Mouse (Mus musculus) MEL (cell line): Measurements from ENCODE around the gene Vav2. TPM values are rescaled to one million over a fixed set of nuclear protein-coding genes. Genes with fewer than 3 reads are reported as not detected.

ENCODE experiments used
- DNase-seq: peaks from one replicate; pipeline ENCODE4 v3.0.0; 2011; ENCODE audit warnings: low read depth, low spot score
- H3K27ac ChIP-seq: 2 replicates; pipeline ENCODE4 v1.5.1; 2012; ENCODE audit warnings: low read depth, mild to moderate bottlenecking, control low read depth, low read length, moderate library complexity; ENCODE audit not compliant: control insufficient read depth
- H3K27me3 ChIP-seq, 2 experiments: fragments of 150-350 bp in 1 of 2; sonication (generic) in 1 of 2; 2 replicates each; pipeline ENCODE4 v1.6.1; 2012; ENCODE audit warnings: low read length in 2 of 2, mild to moderate bottlenecking in 2 of 2, improper control_type of control experiment in 1 of 2, moderate library complexity in 1 of 2; ENCODE audit not compliant: insufficient read depth in 2 of 2, control insufficient read depth in 1 of 2
- H3K36me3 ChIP-seq, 2 experiments: 2 replicates each; pipeline ENCODE4 v1.6.1; 2012 to 2014; ENCODE audit warnings: low read length in 2 of 2, improper control_type of control experiment in 1 of 2, inconsistent platforms in 1 of 2, mild to moderate bottlenecking in 1 of 2; ENCODE audit not compliant: insufficient read depth in 2 of 2, control insufficient read depth in 1 of 2
- H3K4me1 ChIP-seq, 2 experiments: fragments of 150-350 bp in 1 of 2; sonication (generic) in 1 of 2; 2 replicates each; pipeline ENCODE4 v1.6.1; 2012; ENCODE audit warnings: low read length in 2 of 2, improper control_type of control experiment in 1 of 2, mild to moderate bottlenecking in 1 of 2; ENCODE audit not compliant: insufficient read depth in 2 of 2, control insufficient read depth in 1 of 2
- H3K4me3 ChIP-seq, 2 experiments: fragments of 150-350 bp in 1 of 2; sonication (generic) in 1 of 2; 2 replicates each; pipeline ENCODE4 v1.5.1; 2012; ENCODE audit warnings: low read depth in 2 of 2, low read length in 2 of 2, mild to moderate bottlenecking in 2 of 2, moderate library complexity in 2 of 2, control low read depth in 1 of 2, improper control_type of control experiment in 1 of 2; ENCODE audit not compliant: control insufficient read depth in 1 of 2, insufficient read depth in 1 of 2
- H3K79me2 ChIP-seq: 2 replicates; pipeline ENCODE4 v1.6.1; 2012; ENCODE audit warnings: mild to moderate bottlenecking, low read length, moderate library complexity; ENCODE audit not compliant: control insufficient read depth, poor library complexity, insufficient read depth
- H3K9ac ChIP-seq: 2 replicates; pipeline ENCODE4 v1.6.1; 2012; ENCODE audit warnings: low read depth, mild to moderate bottlenecking, control low read depth, low read length, moderate library complexity; ENCODE audit not compliant: control insufficient read depth, poor library complexity, severe bottlenecking
- H3K9me3 ChIP-seq: fragments of 150-350 bp; sonication (generic); replicated peaks from 2 replicates; pipeline ENCODE4 v1.6.1; 2012; ENCODE audit warnings: mild to moderate bottlenecking, low read length, improper control_type of control experiment, moderate library complexity; ENCODE audit not compliant: insufficient read depth
- BHLHE40 ChIP-seq: IDR thresholded peaks from 2 replicates; pipeline ENCODE4 v1.6.1; 2012; ENCODE audit warnings: low read depth, mild to moderate bottlenecking, inconsistent platforms, low read length, improper control_type of control experiment, borderline replicate concordance
- CHD1 ChIP-seq: IDR thresholded peaks from 2 replicates; pipeline ENCODE4 v1.6.1; 2012; ENCODE audit warnings: low read depth, mild to moderate bottlenecking, inconsistent platforms, low read length, improper control_type of control experiment
- CHD2 ChIP-seq: IDR thresholded peaks from 2 replicates; pipeline ENCODE4 v1.6.1; 2011; ENCODE audit warnings: low read length, improper control_type of control experiment
- E2F4 ChIP-seq: IDR thresholded peaks from 2 replicates; pipeline ENCODE4 v1.6.1; 2011; ENCODE audit warnings: low read depth, low read length, improper control_type of control experiment, borderline replicate concordance
- ELF1 ChIP-seq: IDR thresholded peaks from 2 replicates; pipeline ENCODE4 v1.6.1; 2014; ENCODE audit warnings: low read depth, mild to moderate bottlenecking, inconsistent platforms, low read length, improper control_type of control experiment, moderate library complexity
- EP300 ChIP-seq, 2 experiments: IDR thresholded peaks; 2 replicates each; pipeline ENCODE4 v1.6.1; 2011; ENCODE audit warnings: improper control_type of control experiment in 2 of 2, low read length in 2 of 2, low read depth in 1 of 2, mild to moderate bottlenecking in 1 of 2
- GABPA ChIP-seq: IDR thresholded peaks from 2 replicates; pipeline ENCODE4 v1.6.1; 2012; ENCODE audit warnings: low read depth, mild to moderate bottlenecking, inconsistent platforms, low read length, improper control_type of control experiment, moderate library complexity
- MAX ChIP-seq: IDR thresholded peaks from 2 replicates; pipeline ENCODE4 v1.6.1; 2011; ENCODE audit warnings: low read length, improper control_type of control experiment
- MAZ ChIP-seq: IDR thresholded peaks from 2 replicates; pipeline ENCODE4 v1.6.1; 2012; ENCODE audit warnings: low read depth, mild to moderate bottlenecking, inconsistent platforms, low read length, improper control_type of control experiment
- MEF2A ChIP-seq: IDR thresholded peaks from 2 replicates; pipeline ENCODE4 v1.6.1; 2014; ENCODE audit warnings: low read depth, mild to moderate bottlenecking, inconsistent platforms, low read length, improper control_type of control experiment; ENCODE audit not compliant: poor library complexity, insufficient replicate concordance, severe bottlenecking; ENCODE audit errors: extremely low read depth
- MXI1 ChIP-seq: IDR thresholded peaks from 2 replicates; pipeline ENCODE4 v1.6.1; 2011; ENCODE audit warnings: mild to moderate bottlenecking, low read depth, low read length, improper control_type of control experiment
- MYB ChIP-seq: IDR thresholded peaks from 2 replicates; pipeline ENCODE4 v1.6.1; 2011; ENCODE audit warnings: mild to moderate bottlenecking, low read depth, low read length, improper control_type of control experiment
- MYC ChIP-seq: IDR thresholded peaks from 2 replicates; pipeline ENCODE4 v1.6.1; 2011; ENCODE audit warnings: low read depth, mild to moderate bottlenecking, low read length, improper control_type of control experiment, moderate library complexity
- NELFE ChIP-seq: IDR thresholded peaks from 2 replicates; pipeline ENCODE4 v1.6.1; 2011; ENCODE audit warnings: low read depth, low read length, improper control_type of control experiment
- NRF1 ChIP-seq: IDR thresholded peaks from 2 replicates; pipeline ENCODE4 v1.6.1; 2014; ENCODE audit warnings: low read depth, mild to moderate bottlenecking, inconsistent platforms, low read length, improper control_type of control experiment, moderate library complexity; ENCODE audit not compliant: poor library complexity, insufficient read depth, severe bottlenecking
- POLR2AphosphoS2 ChIP-seq: IDR thresholded peaks from 2 replicates; pipeline ENCODE4 v1.6.1; 2011; ENCODE audit warnings: low read length, improper control_type of control experiment
- POLR2AphosphoS5 ChIP-seq: IDR thresholded peaks from 2 replicates; pipeline ENCODE4 v1.6.1; 2012; ENCODE audit warnings: low read depth, borderline replicate concordance, mild to moderate bottlenecking, inconsistent platforms, low read length, moderate library complexity, mixed read lengths
- SIN3A ChIP-seq: IDR thresholded peaks from 2 replicates; pipeline ENCODE4 v1.6.1; 2012; ENCODE audit warnings: low read length, improper control_type of control experiment, inconsistent platforms
- SMC3 ChIP-seq: IDR thresholded peaks from 2 replicates; pipeline ENCODE4 v1.6.1; 2011; ENCODE audit warnings: low read depth, low read length, improper control_type of control experiment
- TAL1 ChIP-seq: IDR thresholded peaks from 2 replicates; pipeline ENCODE4 v1.6.1; 2012; ENCODE audit warnings: mild to moderate bottlenecking, inconsistent platforms, low read length, moderate library complexity, mixed read lengths
- TCF12 ChIP-seq: IDR thresholded peaks from 2 replicates; pipeline ENCODE4 v1.6.1; 2014; ENCODE audit warnings: low read depth, mild to moderate bottlenecking, inconsistent platforms, low read length, improper control_type of control experiment, moderate library complexity
- USF1 ChIP-seq: IDR thresholded peaks from 2 replicates; pipeline ENCODE4 v1.6.1; 2014; ENCODE audit warnings: low read depth, mild to moderate bottlenecking, inconsistent platforms, low read length, improper control_type of control experiment, moderate library complexity
- ZC3H11A ChIP-seq: IDR thresholded peaks from 2 replicates; pipeline ENCODE4 v1.6.1; 2012; ENCODE audit warnings: low read depth, mild to moderate bottlenecking, inconsistent platforms, low read length, improper control_type of control experiment
- ZKSCAN1 ChIP-seq: IDR thresholded peaks from 2 replicates; pipeline ENCODE4 v1.6.1; 2012; ENCODE audit warnings: low read depth, mild to moderate bottlenecking, inconsistent platforms, low read length, improper control_type of control experiment, moderate library complexity
- ZMIZ1 ChIP-seq: IDR thresholded peaks from 2 replicates; pipeline ENCODE4 v1.6.1; 2012; ENCODE audit warnings: low read depth, mild to moderate bottlenecking, inconsistent platforms, low read length, improper control_type of control experiment, moderate library complexity
- polyA plus RNA-seq, 2 experiments: library from polyadenylated mRNA; stranded (reverse) in 1 of 2; unstranded in 1 of 2; fragments of >175 nt in 1 of 2; fragments of >200 nt in 1 of 2; gene quantifications; 2 replicates each; pipeline versions ENCODE4 v1.2.1 to v1.2.4; 2012; ENCODE audit warnings: low replicate concordance in 2 of 2, low read depth in 1 of 2; ENCODE audit not compliant: insufficient read length in 2 of 2, insufficient read depth in 1 of 2, missing spikeins in 1 of 2
- total RNA-seq: library from RNA; depleted of rRNA; stranded (reverse); fragments of 300-350 nt; gene quantifications from 2 replicates; pipeline ENCODE4 v1.2.3, GENCODE M21; 2012

The Vav2 gene
- total and polyA plus RNA-seq, 3 experiments = 8.8 to 15.9 TPM; not detected in 1

GRCm38 (mm10) chr2:27312500-27312899 is 114.3 kb downstream of the Vav2 start:
- Histone ChIP-seq H3K27me3 (no peaks in the 10 kb centered on the region), H3K27ac (no peak overlapping the region), H3K4me3 (no peak overlapping the region), H3K9ac (no peak overlapping the region), H3K79me2 (no peaks in the 10 kb centered on the region)
- no peak for DNase-seq
- no peak for TF ChIP-seq ZKSCAN1
- no peak for TF ChIP-seq NRF1
- TF ChIP-seq TAL1 = no peak
- TF ChIP-seq MAZ = no peak
- TF ChIP-seq POLR2AphosphoS2 = no peak
- no peak for TF ChIP-seq MEF2A
- no peak for TF ChIP-seq USF1
- no peak for TF ChIP-seq SMC3
- TF ChIP-seq, all 39 proteins: peak for 0
- peaks cover 0 to 8% of the 10 kb centered on the region in 2 experiments; a peak in 2 of 4 replicates for H3K4me1 ChIP-seq
- H3K36me3 ChIP-seq = no peaks in the 10 kb centered on the region
- no peaks in the 10 kb centered on the region for H3K9me3 ChIP-seq

DNA sequence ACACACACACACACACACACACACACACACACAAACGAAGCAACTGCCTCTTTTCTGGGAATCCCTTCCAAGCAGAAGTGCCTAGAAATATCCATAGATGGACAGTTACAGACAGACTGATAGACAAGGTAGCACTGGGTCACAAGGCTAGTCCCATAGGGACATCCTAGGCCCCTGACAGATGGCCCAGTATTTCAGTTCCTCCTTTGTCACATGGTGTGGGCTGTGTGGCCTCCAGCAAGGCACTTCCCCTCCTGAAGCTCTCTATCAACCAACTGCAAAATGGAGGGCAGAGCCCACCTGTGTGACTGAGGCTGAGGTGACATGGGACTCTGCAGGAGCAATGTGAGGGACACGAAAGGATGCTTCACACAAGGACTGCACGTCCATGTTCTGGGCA is 115.2 kb downstream of the Vav2 start:
- H3K9me3 ChIP-seq = no peaks in the 10 kb centered on the region

GRCm38 (mm10) chr2:27310908-27311307 is 115.9 kb downstream of the Vav2 start:
- no peak overlapping the region for H3K9ac ChIP-seq
- no peak overlapping the region for H3K27ac ChIP-seq
- TF ChIP-seq MYB (no peak), USF1 (no peak), POLR2AphosphoS5 (no peak), SIN3A (no peak), ZKSCAN1 (no peak), ZC3H11A (no peak), EP300 (IDR thresholded peaks at IDR 0.05; ENCODE audit: low read depth in 1 of 2, low read length in 2 of 2) (no peak), POLR2AphosphoS2 (no peak), TAL1 (no peak), NELFE (no peak), MAX (no peak), CHD1 (no peak), E2F4 (no peak), MEF2A (no peak), MYC (no peak), ELF1 (no peak), CHD2 (no peak)

More for the DNA sequence above, 115.2 kb downstream of the Vav2 start:
- Histone ChIP-seq H3K79me2 (no peaks in the 10 kb centered on the region), H3K9ac (no peak overlapping the region), H3K4me3 (no peak overlapping the region), H3K36me3 (no peaks in the 10 kb centered on the region), H3K27me3 (no peaks in the 10 kb centered on the region), H3K27ac (no peak overlapping the region), H3K4me1 (peaks cover 0 to 8% of the 10 kb centered on the region in 2 experiments; a peak in 2 of 4 replicates)
- peak; percentile 68 for DNase-seq
- TF ChIP-seq TCF12 (peak; percentile 26; the same call in 1 of the 2 replicates), POLR2AphosphoS2 (no peak), BHLHE40 (no peak), E2F4 (no peak), TAL1 (no peak), MXI1 (peak; percentile 68), MAX (peak; percentile 66; the same call in 1 of the 2 replicates), ZC3H11A (no peak), USF1 (peak; percentile 81), GABPA (no peak), EP300 (IDR thresholded peaks at IDR 0.05; ENCODE audit: low read depth in 1 of 2, low read length in 2 of 2) (peak; percentile 38 to 48; a peak in 2 of 4 replicates), ZMIZ1 (no peak), MYC (peak; percentile 84), ELF1 (no peak), ZKSCAN1 (no peak), SIN3A (0 out of 2 replicates have a peak, but pooled peaks have one; percentile 25)

More at GRCm38 (mm10) chr2:27310908-27311307, 115.9 kb downstream of the Vav2 start:
- Histone ChIP-seq H3K4me1 (peaks cover 0 to 8% of the 10 kb centered on the region in 2 experiments; a peak in 2 of 4 replicates), H3K9me3 (no peaks in the 10 kb centered on the region), H3K79me2 (no peaks in the 10 kb centered on the region), H3K4me3 (no peak overlapping the region), H3K36me3 (no peaks in the 10 kb centered on the region), H3K27me3 (no peaks in the 10 kb centered on the region)
- no peak for DNase-seq
